Mouse (Mus musculus) megakaryocyte, embryonic 14.5 days (primary cell): Measurements from ENCODE around the gene Fgf10. TPM values are rescaled to one million over a fixed set of nuclear protein-coding genes. Genes with fewer than 3 reads are reported as not detected.

Experiments
- H3K27me3 ChIP-seq: replicated peaks from 2 replicates; pipeline ENCODE3; 2012; ENCODE audit warnings: inconsistent platforms
- H3K36me3 ChIP-seq: replicated peaks from 2 replicates; pipeline ENCODE3; 2012; ENCODE audit warnings: low read length, inconsistent platforms, mixed read lengths
- H3K4me1 ChIP-seq: 2 replicates; pipeline ENCODE4 v1.6.1; 2012; ENCODE audit warnings: inconsistent platforms
- H3K4me3 ChIP-seq: replicated peaks from 2 replicates; pipeline ENCODE3; 2012; ENCODE audit warnings: moderate library complexity, mild to moderate bottlenecking, inconsistent platforms
- H3K9me3 ChIP-seq: 2 replicates; pipeline ENCODE4 v1.6.1; 2012; ENCODE audit warnings: inconsistent platforms
- FLI1 ChIP-seq: IDR thresholded peaks from 2 replicates; pipeline ENCODE4 v1.6.1; 2012; ENCODE audit warnings: low read length, inconsistent platforms, mixed read lengths
- GATA1 ChIP-seq: IDR thresholded peaks from 3 replicates; pipeline ENCODE4 v1.6.1; 2012; ENCODE audit warnings: mixed read lengths, low read length, inconsistent platforms, borderline replicate concordance
- polyA plus RNA-seq: library from polyadenylated mRNA; stranded (reverse); fragments of >175 nt; gene quantifications from 2 replicates; pipeline ENCODE4 v1.2.3, GENCODE M21; 2012; ENCODE audit warnings: low replicate concordance; ENCODE audit not compliant: insufficient read depth

The Fgf10 gene
- polyA plus RNA-seq, 1 experiment: not detected

DNA sequence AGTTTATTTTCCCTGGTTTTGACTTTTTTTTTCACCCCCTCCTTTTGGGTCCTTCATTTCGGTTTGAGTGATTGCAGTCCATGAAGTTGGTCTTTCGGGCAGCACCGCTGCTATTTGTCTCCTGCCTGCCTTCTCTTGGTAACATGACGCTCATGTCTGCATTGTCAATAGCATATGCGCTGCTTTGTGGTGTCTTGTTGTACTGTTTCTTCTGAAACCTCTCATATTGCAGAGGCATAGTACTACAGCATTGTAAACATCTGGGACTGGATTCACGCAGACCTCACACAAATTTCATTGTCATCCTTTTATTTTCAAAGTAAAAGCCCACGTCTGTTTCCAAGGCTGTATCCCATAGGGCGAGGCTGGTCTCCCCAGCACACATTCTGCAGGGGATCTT is 46.7 kb downstream of the Fgf10 start:
- no peak for TF ChIP-seq FLI1
- TF ChIP-seq GATA1: no peak
- Histone ChIP-seq H3K9me3 (peaks cover 9% of the 10 kb centered on the region; the same call in 1 of the 2 replicates), H3K4me1 (peaks cover 15% of the 10 kb centered on the region; the same call in 1 of the 2 replicates), H3K27me3 (peaks cover 37% of the 10 kb centered on the region), H3K4me3 (no peak overlapping the region), H3K36me3 (no peaks in the 10 kb centered on the region)

- TF ChIP-seq FLI1: no peak
- no peak for TF ChIP-seq GATA1
- no peak overlapping the region for H3K4me3 ChIP-seq
- peaks cover 15% of the 10 kb centered on the region; the same call in 1 of the 2 replicates for H3K4me1 ChIP-seq
- peaks cover 9% of the 10 kb centered on the region; the same call in 1 of the 2 replicates for H3K9me3 ChIP-seq
- peaks cover 37% of the 10 kb centered on the region for H3K27me3 ChIP-seq
- H3K36me3 ChIP-seq: no peaks in the 10 kb centered on the region
Observed at GRCm38 (mm10) chr13:118716726-118717125, 47.1 kb downstream of the Fgf10 start.

DNA sequence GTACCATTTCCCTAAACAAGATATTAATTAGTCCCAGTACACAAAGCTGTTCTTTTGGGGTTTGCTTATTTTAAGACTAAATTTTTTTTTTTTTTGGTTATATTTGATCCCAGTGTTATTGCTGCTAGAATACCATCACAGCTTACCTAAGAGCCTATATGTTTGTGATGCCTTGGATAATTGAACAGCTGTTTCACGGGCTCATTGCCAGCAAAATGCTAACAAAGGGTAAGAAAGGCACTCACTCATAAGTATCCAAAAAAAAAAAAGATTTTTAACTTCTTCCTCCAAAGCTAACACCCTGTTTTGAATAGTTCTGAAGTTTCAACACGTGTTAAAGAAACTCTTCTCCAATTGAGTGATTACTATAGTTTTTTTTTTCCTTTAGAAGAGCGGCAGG is 48.8 kb downstream of the Fgf10 start:
- Histone ChIP-seq H3K9me3 (peaks cover 9% of the 10 kb centered on the region; the same call in 1 of the 2 replicates), H3K27me3 (peaks cover 32% of the 10 kb centered on the region), H3K4me1 (peaks cover 15% of the 10 kb centered on the region; the same call in 1 of the 2 replicates), H3K4me3 (no peak overlapping the region), H3K36me3 (no peaks in the 10 kb centered on the region)
- no peak for TF ChIP-seq GATA1
- no peak for TF ChIP-seq FLI1

DNA sequence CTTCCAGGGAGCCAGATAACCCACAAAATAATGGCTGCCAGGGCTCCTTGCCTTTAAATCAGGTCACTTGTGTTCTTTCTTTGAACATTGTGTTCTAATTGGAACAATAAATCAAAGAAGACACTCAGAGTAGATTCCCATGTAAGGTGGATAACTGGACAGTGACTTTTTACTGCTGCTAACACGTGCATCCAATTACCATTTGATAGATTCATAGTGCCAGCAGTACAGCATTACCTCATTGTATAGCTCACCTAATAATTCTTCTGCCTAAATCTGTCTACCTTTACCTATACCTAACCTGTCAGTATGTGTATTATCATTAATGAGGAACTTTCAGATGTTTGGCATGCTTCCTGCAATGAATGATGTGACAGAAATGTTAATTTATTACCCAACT is 52.1 kb downstream of the Fgf10 start:
- no peaks in the 10 kb centered on the region for H3K4me1 ChIP-seq
- TF ChIP-seq GATA1 (no peak), FLI1 (no peak)
- no peaks in the 10 kb centered on the region for H3K9me3 ChIP-seq
- no peaks in the 10 kb centered on the region for H3K36me3 ChIP-seq
- no peak overlapping the region for H3K4me3 ChIP-seq
- peaks cover 2% of the 10 kb centered on the region for H3K27me3 ChIP-seq

DNA sequence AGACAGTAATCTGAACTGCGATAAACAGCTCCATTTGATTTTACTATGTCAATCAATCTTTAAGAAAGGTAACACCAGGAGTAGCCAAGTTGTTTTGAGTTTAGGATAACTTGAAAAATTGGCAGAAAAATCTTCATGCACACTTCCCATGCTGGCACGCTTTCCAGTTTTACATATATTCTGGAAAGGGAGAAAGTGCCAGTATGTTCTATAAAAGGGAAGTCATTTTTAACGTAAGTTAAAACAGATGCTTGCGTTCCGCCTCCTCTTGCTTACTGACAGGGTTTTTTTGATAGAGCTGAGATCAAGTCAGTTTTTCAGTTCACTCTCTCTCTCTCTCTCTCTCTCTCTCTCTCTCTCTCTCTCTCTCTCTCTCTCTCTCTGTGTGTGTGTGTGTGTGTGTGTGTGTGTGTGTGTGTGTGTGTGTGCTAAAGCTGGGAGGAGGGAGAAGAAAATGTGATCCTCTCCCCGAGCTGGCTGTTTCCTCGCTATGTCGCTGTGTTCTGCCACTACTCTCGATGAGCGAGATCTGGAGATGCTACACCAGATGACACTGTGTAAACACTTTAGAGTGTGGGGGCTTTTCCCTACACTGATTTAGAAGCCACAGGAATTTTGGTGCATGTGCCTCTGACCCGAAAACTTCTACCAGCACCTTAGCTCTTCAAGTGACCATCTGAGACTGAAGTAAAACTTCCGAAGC is 62.4 kb downstream of the Fgf10 start:
- no peaks in the 10 kb centered on the region for H3K4me1 ChIP-seq
- no peaks in the 10 kb centered on the region for H3K27me3 ChIP-seq
- H3K4me3 ChIP-seq: no peak overlapping the region
- H3K36me3 ChIP-seq: no peaks in the 10 kb centered on the region
- H3K9me3 ChIP-seq: no peaks in the 10 kb centered on the region
- no peak for TF ChIP-seq FLI1
- no peak for TF ChIP-seq GATA1

- H3K4me1 ChIP-seq: no peaks in the 10 kb centered on the region
- H3K27me3 ChIP-seq: no peaks in the 10 kb centered on the region
- H3K36me3 ChIP-seq: no peaks in the 10 kb centered on the region
- H3K4me3 ChIP-seq: no peak overlapping the region
- no peak for TF ChIP-seq GATA1
- TF ChIP-seq FLI1: no peak
- H3K9me3 ChIP-seq: no peaks in the 10 kb centered on the region
Observed at GRCm38 (mm10) chr13:118739854-118740411, 70.3 kb downstream of the Fgf10 start.

DNA sequence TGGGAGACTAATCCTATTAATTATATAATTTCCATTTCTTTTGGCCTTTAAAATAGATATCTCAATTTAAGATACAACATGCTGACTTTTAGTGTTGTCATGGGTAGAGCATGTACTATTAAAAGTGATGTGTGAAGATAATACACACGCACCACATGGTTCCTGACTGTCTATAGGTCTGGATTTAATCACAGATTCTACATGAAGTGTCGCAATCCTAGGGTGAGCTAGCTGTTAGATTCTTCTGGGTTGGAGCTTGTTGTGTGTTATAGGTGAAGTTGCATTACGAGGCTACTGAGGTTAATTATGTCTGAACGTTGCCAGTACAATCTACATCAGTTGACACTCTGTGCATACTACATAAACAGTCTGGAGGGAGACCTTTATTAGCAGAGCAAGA is 73.2 kb downstream of the Fgf10 start:
- no peaks in the 10 kb centered on the region for H3K36me3 ChIP-seq
- no peaks in the 10 kb centered on the region for H3K9me3 ChIP-seq
- no peak overlapping the region for H3K4me3 ChIP-seq
- no peaks in the 10 kb centered on the region for H3K27me3 ChIP-seq
- H3K4me1 ChIP-seq: no peaks in the 10 kb centered on the region
- TF ChIP-seq GATA1 (no peak), FLI1 (no peak)

DNA sequence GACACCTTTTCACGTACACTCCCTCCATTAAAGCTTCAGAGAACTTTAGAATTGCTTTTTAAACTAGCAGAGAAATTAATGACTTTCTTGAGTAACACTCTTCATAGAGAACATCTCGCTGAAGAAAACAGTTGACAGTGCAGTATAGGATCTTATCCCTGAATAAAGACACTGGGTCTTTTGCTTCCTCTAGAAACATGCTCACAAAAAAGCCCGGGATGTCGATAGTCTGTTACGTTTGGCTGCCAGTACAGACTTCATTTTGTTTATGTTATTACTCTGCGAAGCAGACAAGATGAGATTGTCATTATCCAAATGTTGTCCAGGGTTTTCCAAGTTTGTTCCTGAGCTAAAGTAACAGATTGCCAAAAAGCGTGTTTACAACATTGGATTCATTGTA is 75.2 kb downstream of the Fgf10 start:
- Histone ChIP-seq H3K4me3 (no peak overlapping the region), H3K36me3 (no peaks in the 10 kb centered on the region), H3K9me3 (no peaks in the 10 kb centered on the region), H3K27me3 (no peaks in the 10 kb centered on the region), H3K4me1 (no peaks in the 10 kb centered on the region)
- TF ChIP-seq GATA1 (no peak), FLI1 (no peak)

- no peaks in the 10 kb centered on the region for H3K9me3 ChIP-seq
- no peaks in the 10 kb centered on the region for H3K27me3 ChIP-seq
- H3K4me3 ChIP-seq: no peak overlapping the region
- no peaks in the 10 kb centered on the region for H3K36me3 ChIP-seq
- TF ChIP-seq GATA1 (no peak), FLI1 (no peak)
- H3K4me1 ChIP-seq: no peaks in the 10 kb centered on the region
Observed at GRCm38 (mm10) chr13:118746427-118746826, 76.8 kb downstream of the Fgf10 start.

DNA sequence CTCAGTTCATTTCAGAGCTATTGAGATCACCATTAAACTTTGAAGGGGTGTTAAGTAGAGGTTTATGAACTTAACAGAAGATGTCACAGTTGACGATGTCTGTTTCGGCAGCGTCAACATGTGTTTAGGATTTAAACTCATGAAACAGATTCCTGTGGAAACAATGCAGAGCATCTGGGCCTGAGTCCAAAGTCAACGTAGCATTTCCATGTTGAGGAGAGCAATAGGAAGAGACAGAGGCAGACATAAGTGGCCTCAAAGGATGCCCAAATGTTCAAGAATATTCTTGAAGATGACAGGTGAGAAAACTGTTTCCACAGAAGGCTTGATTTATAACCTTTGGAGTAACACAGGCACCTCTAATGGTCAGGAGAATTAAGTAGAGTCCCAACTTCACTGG is 84.4 kb downstream of the Fgf10 start:
- no peak for TF ChIP-seq FLI1
- no peak for TF ChIP-seq GATA1

DNA sequence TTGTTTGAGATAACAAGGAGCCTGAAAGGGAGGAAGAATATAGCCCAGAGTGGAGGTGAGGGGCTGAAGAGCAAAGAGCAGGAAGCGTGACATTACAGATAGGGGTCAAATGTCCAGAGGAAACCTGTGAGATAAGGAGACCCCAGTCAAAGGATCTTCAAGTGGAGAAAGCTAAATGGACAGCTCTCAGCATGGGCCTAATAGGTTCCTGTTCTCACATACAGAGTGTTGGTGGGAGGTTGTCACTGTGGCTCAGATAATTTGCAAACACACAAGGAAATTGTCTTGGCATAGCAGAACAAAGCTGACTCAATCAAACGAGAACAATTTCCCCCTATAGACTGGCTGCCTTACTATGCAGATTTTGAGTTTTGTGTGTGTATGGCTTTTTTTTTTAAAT is 89.4 kb downstream of the Fgf10 start:
- Histone ChIP-seq H3K27me3 (no peaks in the 10 kb centered on the region), H3K4me1 (peaks cover 3% of the 10 kb centered on the region; the same call in 1 of the 2 replicates), H3K9me3 (no peaks in the 10 kb centered on the region), H3K4me3 (no peak overlapping the region), H3K36me3 (no peaks in the 10 kb centered on the region)
- TF ChIP-seq FLI1 (no peak), GATA1 (no peak)

More for the DNA sequence above, 84.4 kb downstream of the Fgf10 start:
- Histone ChIP-seq H3K4me3 (no peak overlapping the region), H3K36me3 (no peaks in the 10 kb centered on the region), H3K9me3 (no peaks in the 10 kb centered on the region), H3K27me3 (no peaks in the 10 kb centered on the region), H3K4me1 (peaks cover 3% of the 10 kb centered on the region; the same call in 1 of the 2 replicates)
